Mouse (Mus musculus) erythroblast, embryonic 14.5 days (primary cell): ENCODE data around the gene Tpo. TPM values are rescaled to one million over a fixed set of nuclear protein-coding genes. Genes with fewer than 3 reads are reported as not detected.

Experiments used
- H3K27me3 ChIP-seq: 2 replicates; pipeline ENCODE4 v1.6.1; 2012; ENCODE audit warnings: inconsistent platforms; ENCODE audit not compliant: control insufficient read depth
- H3K36me3 ChIP-seq: 2 replicates; pipeline ENCODE4 v1.6.1; 2012; ENCODE audit warnings: mild to moderate bottlenecking, inconsistent platforms; ENCODE audit not compliant: control insufficient read depth
- H3K4me1 ChIP-seq: 2 replicates; pipeline ENCODE4 v1.6.1; 2012; ENCODE audit warnings: inconsistent platforms; ENCODE audit not compliant: control insufficient read depth
- H3K4me3 ChIP-seq: replicated peaks from 2 replicates; pipeline ENCODE3; 2012; ENCODE audit warnings: moderate library complexity, mild to moderate bottlenecking, inconsistent platforms
- H3K9me3 ChIP-seq: 2 replicates; pipeline ENCODE4 v1.6.1; 2012; ENCODE audit warnings: low read length, inconsistent platforms, mixed read lengths; ENCODE audit not compliant: control insufficient read depth
- GATA1 ChIP-seq: IDR thresholded peaks from 2 replicates; pipeline ENCODE4 v1.6.1; 2012; ENCODE audit warnings: low read length, inconsistent platforms, mixed read lengths
- TAL1 ChIP-seq: IDR thresholded peaks from 3 replicates; pipeline ENCODE4 v1.6.1; 2012; ENCODE audit warnings: low read length, inconsistent platforms, mixed read lengths
- polyA plus RNA-seq: library from polyadenylated mRNA; stranded (reverse); fragments of >175 nt; gene quantifications from 2 replicates; pipeline ENCODE4 v1.2.3, GENCODE M21; 2012

The Tpo gene
- polyA plus RNA-seq: not detected in 2 replicates

GRCm38 (mm10) chr12:30132524-30132923 is at the start of gene Tpo:
Tpo (minus strand) TSS chr12:30132624.
- no peaks in the 10 kb centered on the region for H3K4me1 ChIP-seq
- no peaks in the 10 kb centered on the region for H3K36me3 ChIP-seq
- H3K27me3 ChIP-seq: no peaks in the 10 kb centered on the region
- no peak for TF ChIP-seq GATA1
- no peak for TF ChIP-seq TAL1
- no peak within 1 kb of the TSS for H3K4me3 ChIP-seq
- no peaks in the 10 kb centered on the region for H3K9me3 ChIP-seq

GRCm38 (mm10) chr12:30181721-30182120 is 49.3 kb upstream of the Tpo start:
- H3K27me3 ChIP-seq: no peaks in the 10 kb centered on the region
- H3K9me3 ChIP-seq: peaks cover 7% of the 10 kb centered on the region; the same call in 1 of the 2 replicates
- H3K36me3 ChIP-seq: no peaks in the 10 kb centered on the region
- H3K4me3 ChIP-seq: no peak overlapping the region
- no peak for TF ChIP-seq TAL1
- TF ChIP-seq GATA1: no peak
- H3K4me1 ChIP-seq: no peaks in the 10 kb centered on the region

- H3K36me3 ChIP-seq: no peaks in the 10 kb centered on the region
- no peaks in the 10 kb centered on the region for H3K4me1 ChIP-seq
- H3K4me3 ChIP-seq: no peak overlapping the region
- H3K27me3 ChIP-seq: no peaks in the 10 kb centered on the region
- H3K9me3 ChIP-seq: peaks cover 7% of the 10 kb centered on the region; the same call in 1 of the 2 replicates
- TF ChIP-seq GATA1: no peak
- TF ChIP-seq TAL1: no peak
Measured at GRCm38 (mm10) chr12:30179623-30180022, 47.2 kb upstream of the Tpo start.

GRCm38 (mm10) chr12:30177966-30178365 is 45.5 kb upstream of the Tpo start:
- H3K4me3 ChIP-seq: no peak overlapping the region
- no peaks in the 10 kb centered on the region for H3K36me3 ChIP-seq
- no peaks in the 10 kb centered on the region for H3K27me3 ChIP-seq
- no peak for TF ChIP-seq GATA1
- TF ChIP-seq TAL1: no peak
- no peaks in the 10 kb centered on the region for H3K9me3 ChIP-seq
- no peaks in the 10 kb centered on the region for H3K4me1 ChIP-seq

GRCm38 (mm10) chr12:30177529-30177928 is 45.1 kb upstream of the Tpo start:
- no peak overlapping the region for H3K4me3 ChIP-seq
- no peaks in the 10 kb centered on the region for H3K4me1 ChIP-seq
- H3K27me3 ChIP-seq: no peaks in the 10 kb centered on the region
- TF ChIP-seq TAL1 (no peak), GATA1 (no peak)
- no peaks in the 10 kb centered on the region for H3K9me3 ChIP-seq
- H3K36me3 ChIP-seq: no peaks in the 10 kb centered on the region

GRCm38 (mm10) chr12:30168491-30168890 is 36.1 kb upstream of the Tpo start:
- Histone ChIP-seq H3K27me3 (no peaks in the 10 kb centered on the region), H3K9me3 (no peaks in the 10 kb centered on the region), H3K4me1 (no peaks in the 10 kb centered on the region), H3K36me3 (no peaks in the 10 kb centered on the region), H3K4me3 (no peak overlapping the region)
- no peak for TF ChIP-seq TAL1
- TF ChIP-seq GATA1: no peak

GRCm38 (mm10) chr12:30164538-30164937 is 32.1 kb upstream of the Tpo start:
- H3K4me1 ChIP-seq: no peaks in the 10 kb centered on the region
- H3K4me3 ChIP-seq: no peak overlapping the region
- no peak for TF ChIP-seq GATA1
- TF ChIP-seq TAL1: no peak
- no peaks in the 10 kb centered on the region for H3K36me3 ChIP-seq
- no peaks in the 10 kb centered on the region for H3K27me3 ChIP-seq
- peaks cover 2% of the 10 kb centered on the region; the same call in 1 of the 2 replicates for H3K9me3 ChIP-seq

GRCm38 (mm10) chr12:30164005-30164404 is 31.6 kb upstream of the Tpo start:
- no peaks in the 10 kb centered on the region for H3K27me3 ChIP-seq
- no peak for TF ChIP-seq GATA1
- no peak for TF ChIP-seq TAL1
- no peaks in the 10 kb centered on the region for H3K36me3 ChIP-seq
- no peak overlapping the region for H3K4me3 ChIP-seq
- H3K9me3 ChIP-seq: peaks cover 2% of the 10 kb centered on the region; the same call in 1 of the 2 replicates
- H3K4me1 ChIP-seq: no peaks in the 10 kb centered on the region

- H3K4me3 ChIP-seq: no peak overlapping the region
- H3K36me3 ChIP-seq: no peaks in the 10 kb centered on the region
- no peaks in the 10 kb centered on the region for H3K4me1 ChIP-seq
- no peaks in the 10 kb centered on the region for H3K27me3 ChIP-seq
- no peak for TF ChIP-seq TAL1
- TF ChIP-seq GATA1: no peak
- peaks cover 5% of the 10 kb centered on the region for H3K9me3 ChIP-seq
Measured at GRCm38 (mm10) chr12:30161731-30162406, 29.4 kb upstream of the Tpo start.

GRCm38 (mm10) chr12:30160475-30160874 is 28.1 kb upstream of the Tpo start:
- H3K9me3 ChIP-seq: peaks cover 5% of the 10 kb centered on the region
- no peaks in the 10 kb centered on the region for H3K27me3 ChIP-seq
- TF ChIP-seq TAL1 (no peak), GATA1 (no peak)
- no peak overlapping the region for H3K4me3 ChIP-seq
- no peaks in the 10 kb centered on the region for H3K4me1 ChIP-seq
- no peaks in the 10 kb centered on the region for H3K36me3 ChIP-seq
